Mouse (Mus musculus): ENCODE data around the gene Il1rapl1. TPM values are rescaled to one million over a fixed set of nuclear protein-coding genes. Genes with fewer than 3 reads are reported as not detected.

Il1rapl1 gene
- polyA plus RNA-seq, 1 experiment from 2014 or later, result 0.18 TPM

GRCm38 (mm10) chrX:86728803-86729202 lies 1386.6 kb downstream of the Il1rapl1 start:
- no peak for ATAC-seq (ENCODE audit: insufficient read depth)
- Histone ChIP-seq H3K4me2 (no peak overlapping the region), H3K36me3 (ENCODE audit: insufficient read depth) (no peaks in the 10 kb centered on the region), H3K9me3 (ENCODE audit: low read depth, low read length) (no peaks in the 10 kb centered on the region), H3K27ac (ENCODE audit: low read depth) (no peak overlapping the region), H3K27me3 (ENCODE audit: insufficient read depth, low read length) (no peaks in the 10 kb centered on the region), H3K4me1 (ENCODE audit: insufficient read depth) (no peaks in the 10 kb centered on the region), H3K9ac (no peak overlapping the region), H3K4me3 (ENCODE audit: low read depth, low read length) (no peak overlapping the region)
- DNase-seq, result no peak
- 49% methylated on average over 3 of the region's 3 CpGs for WGBS
- TF ChIP-seq CTCF (IDR thresholded peaks at IDR 0.05; ENCODE audit: low read depth), result no peak

Measured in lung, embryonic 14.5 days (tissue).